Mouse (Mus musculus) CH12.LX (cell line): ENCODE measurements at regions not wholly inside any gene's neighbourhood (a gene's known extent, or its start where the extent isn't known, plus 50 kb on each side); places are given as distances from the start of the nearest gene placed in this dataset.

Source experiments
- DNase-seq: peaks from one replicate; pipeline ENCODE4 v3.0.0-alpha.2; 2013; ENCODE audit errors: extremely low read depth
- H3K27ac ChIP-seq: 2 replicates; pipeline ENCODE4 v1.5.1; 2012; ENCODE audit warnings: low read depth, mild to moderate bottlenecking, control low read depth, moderate library complexity; ENCODE audit not compliant: insufficient read depth
- H3K27me3 ChIP-seq: replicated peaks from 2 replicates; pipeline ENCODE3; 2012; ENCODE audit warnings: inconsistent platforms
- H3K36me3 ChIP-seq, 2 experiments: replicated peaks in 1 of 2; 2 replicates each; pipeline versions ENCODE3 to v1.6.1; 2012; ENCODE audit warnings: inconsistent platforms in 1 of 2, low read length in 1 of 2, mild to moderate bottlenecking in 1 of 2, mixed read lengths in 1 of 2, moderate library complexity in 1 of 2; ENCODE audit not compliant: control insufficient read depth in 1 of 2, insufficient read depth in 1 of 2
- H3K4me1 ChIP-seq, 2 experiments: 2 replicates each; pipeline ENCODE4 v1.6.1; 2012; ENCODE audit warnings: inconsistent platforms in 1 of 2, moderate library complexity in 1 of 2; ENCODE audit not compliant: insufficient read depth in 2 of 2, control insufficient read depth in 1 of 2
- H3K4me2 ChIP-seq: 2 replicates; pipeline ENCODE4 v1.6.1; 2012; ENCODE audit warnings: low read depth, mild to moderate bottlenecking, control low read depth; ENCODE audit not compliant: poor library complexity, insufficient read depth, severe bottlenecking
- H3K4me3 ChIP-seq, 3 experiments: fragments of 150-350 bp in 1 of 3; sonication (generic) in 1 of 3; replicated peaks in 1 of 3; 2 replicates each; pipeline versions ENCODE3 to v1.5.1; 2011 to 2012; ENCODE audit warnings: low read depth in 2 of 3, low read length in 2 of 3, mild to moderate bottlenecking in 2 of 3, moderate library complexity in 2 of 3, control low read depth in 1 of 3, improper control_type of control experiment in 1 of 3, inconsistent platforms in 1 of 3, mixed read lengths in 1 of 3; ENCODE audit not compliant: poor library complexity in 1 of 3
- H3K79me2 ChIP-seq: replicated peaks from 2 replicates; pipeline ENCODE4 v1.6.1; 2012; ENCODE audit warnings: mild to moderate bottlenecking, moderate library complexity; ENCODE audit not compliant: control insufficient read depth, poor library complexity, insufficient read depth, severe bottlenecking; ENCODE audit errors: extremely low read depth
- H3K9ac ChIP-seq: 2 replicates; pipeline ENCODE4 v1.6.1; 2012; ENCODE audit warnings: low read depth, mild to moderate bottlenecking, control low read depth, moderate library complexity; ENCODE audit not compliant: insufficient read depth
- H3K9me3 ChIP-seq: replicated peaks from 2 replicates; pipeline ENCODE3; 2012; ENCODE audit warnings: low read length, inconsistent platforms, mixed read lengths
- CTCF ChIP-seq, 2 experiments: IDR thresholded peaks in 1 of 2; conservative IDR thresholded peaks in 1 of 2; 2 replicates each; pipeline ENCODE4 v1.5.1; 2011 to 2012; ENCODE audit warnings: low read depth in 2 of 2, low read length in 2 of 2, improper control_type of control experiment in 1 of 2, inconsistent platforms in 1 of 2, mild to moderate bottlenecking in 1 of 2, moderate library complexity in 1 of 2
- EP300 ChIP-seq: IDR thresholded peaks from 2 replicates; pipeline ENCODE4 v1.6.1; 2011; ENCODE audit warnings: low read length, improper control_type of control experiment
- KAT2A ChIP-seq: IDR thresholded peaks from 2 replicates; pipeline ENCODE4 v1.6.1; 2012; ENCODE audit warnings: low read length, improper control_type of control experiment, inconsistent platforms; ENCODE audit not compliant: insufficient replicate concordance
- MAFK ChIP-seq: IDR thresholded peaks from 2 replicates; pipeline ENCODE4 v1.6.1; 2011; ENCODE audit warnings: low read length, improper control_type of control experiment; ENCODE audit not compliant: insufficient replicate concordance
- MXI1 ChIP-seq: IDR thresholded peaks from 2 replicates; pipeline ENCODE4 v1.6.1; 2011; ENCODE audit warnings: mild to moderate bottlenecking, low read depth, low read length, improper control_type of control experiment
- NELFE ChIP-seq: IDR thresholded peaks from 2 replicates; pipeline ENCODE4 v1.6.1; 2011; ENCODE audit warnings: low read depth, low read length, improper control_type of control experiment
- NRF1 ChIP-seq: IDR thresholded peaks from 2 replicates; pipeline ENCODE4 v1.6.1; 2014; ENCODE audit warnings: low read depth, mild to moderate bottlenecking, inconsistent platforms, low read length, improper control_type of control experiment, moderate library complexity
- PAX5 ChIP-seq: IDR thresholded peaks from 2 replicates; pipeline ENCODE4 v1.6.1; 2012; ENCODE audit warnings: low read length, inconsistent platforms, mixed read lengths
- POLR2A ChIP-seq: IDR thresholded peaks from 2 replicates; pipeline ENCODE4 v1.6.1; 2011; ENCODE audit warnings: low read depth, mild to moderate bottlenecking, improper control_type of control experiment, low read length
- RAD21 ChIP-seq: IDR thresholded peaks from 2 replicates; pipeline ENCODE4 v1.6.1; 2011; ENCODE audit warnings: low read depth, mild to moderate bottlenecking, low read length, improper control_type of control experiment, moderate library complexity
- RCOR1 ChIP-seq: conservative IDR thresholded peaks from 2 replicates; pipeline ENCODE4 v1.6.1; 2012; ENCODE audit warnings: low read depth, mild to moderate bottlenecking, inconsistent platforms, low read length, improper control_type of control experiment
- SIN3A ChIP-seq: IDR thresholded peaks from 2 replicates; pipeline ENCODE4 v1.6.1; 2012; ENCODE audit warnings: low read length, improper control_type of control experiment, inconsistent platforms
- SMC3 ChIP-seq: IDR thresholded peaks from 2 replicates; pipeline ENCODE4 v1.6.1; 2011; ENCODE audit warnings: low read depth, low read length, improper control_type of control experiment
- UBTF ChIP-seq: IDR thresholded peaks from 2 replicates; pipeline ENCODE4 v1.6.1; 2012; ENCODE audit warnings: low read depth, mild to moderate bottlenecking, inconsistent platforms, low read length, improper control_type of control experiment, moderate library complexity
- ZC3H11A ChIP-seq: IDR thresholded peaks from 2 replicates; pipeline ENCODE4 v1.6.1; 2012; ENCODE audit warnings: low read depth, mild to moderate bottlenecking, inconsistent platforms, low read length, improper control_type of control experiment
- ZKSCAN1 ChIP-seq: IDR thresholded peaks from 2 replicates; pipeline ENCODE4 v1.6.1; 2012; ENCODE audit warnings: low read depth, inconsistent platforms, low read length, improper control_type of control experiment, borderline replicate concordance
- ZMIZ1 ChIP-seq: IDR thresholded peaks from 2 replicates; pipeline ENCODE4 v1.6.1; 2012; ENCODE audit warnings: low read depth, mild to moderate bottlenecking, inconsistent platforms, low read length, improper control_type of control experiment
- dilution Hi-C: fragments of 300-500 bp; cut with MboI; formaldehyde crosslinking; loops from 2 replicates; pipeline ENCODE4 v1.14.3; 2020; ENCODE audit warnings: low sequenced_read_pairs; ENCODE audit not compliant: extremely low pct_unique_long_range_greater_than_20kb, extremely low pct_ligation_motif_present
- in situ Hi-C: fragments of 300-500 bp; cut with MboI; formaldehyde crosslinking; loops from 3 replicates; pipeline ENCODE4 v1.14.3; 2019; ENCODE audit warnings: low sequenced_read_pairs, low pct_ligation_motif_present, low pct_unique_long_range_greater_than_20kb, mixed read lengths

- Histone ChIP-seq H3K36me3 (no peaks in the 10 kb centered on the region), H3K9me3 (no peaks in the 10 kb centered on the region), H3K4me3 (no peak overlapping the region), H3K79me2 (no peaks in the 10 kb centered on the region), H3K27me3 (no peaks in the 10 kb centered on the region), H3K9ac (no peak overlapping the region), H3K27ac (no peak overlapping the region), H3K4me2 (no peak overlapping the region), H3K4me1 (peaks cover 0 to 6% of the 10 kb centered on the region in 2 experiments; a peak in 1 of 4 replicates)
- in situ Hi-C loops (no loop called here), dilution Hi-C loops (no loop called here)
- TF ChIP-seq SIN3A (no peak), MXI1 (no peak), NRF1 (no peak), MAFK (peak; percentile 75), ZC3H11A (no peak), CTCF (conservative IDR thresholded peaks at IDR 0.05 in 1 of 2, IDR thresholded peaks at IDR 0.05 in 1 of 2; ENCODE audit: low read depth in 2 of 2, low read length in 2 of 2) (no peak), UBTF (no peak), POLR2A (no peak), PAX5 (no peak)
- no peak for DNase-seq
Measured at GRCm38 (mm10) chr3:82758967-82759366, 117.3 kb downstream of the Rbm46 start.

DNA sequence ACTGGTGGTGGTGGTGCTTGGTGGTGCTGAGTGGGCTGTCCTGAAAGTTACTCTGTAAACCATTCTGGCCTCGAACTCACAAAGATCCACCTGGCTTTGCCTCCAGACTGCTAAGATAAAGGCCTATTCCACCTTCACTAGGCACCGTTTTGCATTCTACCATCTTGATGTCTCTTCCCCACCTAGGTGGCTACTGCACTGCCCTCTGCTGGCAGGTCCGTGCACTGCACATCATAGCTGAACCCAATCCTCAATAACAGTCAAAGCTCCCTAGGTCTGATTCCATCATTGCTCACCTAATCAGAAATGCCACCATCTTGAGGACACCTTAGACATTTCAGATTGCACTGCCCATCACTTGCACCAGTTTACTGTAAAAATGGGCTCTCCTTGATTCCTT is 150.7 kb downstream of the Rbm46 start:
- in situ Hi-C loops, result no loop called here
- TF ChIP-seq SMC3 (peak; percentile 36), CTCF (conservative IDR thresholded peaks at IDR 0.05 in 1 of 2, IDR thresholded peaks at IDR 0.05 in 1 of 2; ENCODE audit: low read depth in 2 of 2, low read length in 2 of 2) (peak; percentile 55 to 91), RAD21 (peak; percentile 41), KAT2A (no peak)

GRCm38 (mm10) chr3:82707628-82708027 is 159.7 kb upstream of the Npy2r start:
- Histone ChIP-seq H3K4me3 (no peak overlapping the region), H3K27ac (no peak overlapping the region), H3K9me3 (no peaks in the 10 kb centered on the region), H3K4me2 (no peak overlapping the region), H3K4me1 (no peaks in the 10 kb centered on the region), H3K36me3 (no peaks in the 10 kb centered on the region), H3K9ac (no peak overlapping the region), H3K79me2 (no peaks in the 10 kb centered on the region), H3K27me3 (no peaks in the 10 kb centered on the region)
- dilution Hi-C loops (no loop called here), in situ Hi-C loops (no loop called here)
- no peak for DNase-seq
- TF ChIP-seq ZKSCAN1, result no peak
- TF ChIP-seq PAX5, result no peak
- TF ChIP-seq POLR2A, result no peak
- TF ChIP-seq SIN3A, result no peak
- no peak for TF ChIP-seq MAFK
- TF ChIP-seq KAT2A, result no peak
- TF ChIP-seq UBTF, result no peak
- TF ChIP-seq CTCF (conservative IDR thresholded peaks at IDR 0.05 in 1 of 2, IDR thresholded peaks at IDR 0.05 in 1 of 2; ENCODE audit: low read depth in 2 of 2, low read length in 2 of 2), result no peak
- no peak for TF ChIP-seq ZMIZ1
- TF ChIP-seq NELFE, result no peak
- no peak for TF ChIP-seq EP300
- TF ChIP-seq RCOR1, result no peak

More for the DNA sequence above, 150.7 kb downstream of the Rbm46 start:
- no peaks in the 10 kb centered on the region for H3K27me3 ChIP-seq
- peak; percentile 70 for DNase-seq
- no peaks in the 10 kb centered on the region for H3K79me2 ChIP-seq
- H3K9ac ChIP-seq, result no peak overlapping the region
- no peak overlapping the region for H3K4me3 ChIP-seq
- H3K36me3 ChIP-seq, result no peaks in the 10 kb centered on the region
- H3K4me1 ChIP-seq, result peaks cover 0 to 12% of the 10 kb centered on the region in 2 experiments; a peak in 2 of 4 replicates
- dilution Hi-C loops, result no loop called here
- no peak overlapping the region for H3K27ac ChIP-seq
- H3K9me3 ChIP-seq, result no peaks in the 10 kb centered on the region
- H3K4me2 ChIP-seq, result no peak overlapping the region; the same call in 1 of the 2 replicates
